Mouse (Mus musculus) hindbrain, embryonic 11.5 days (tissue): Measurements from ENCODE around the gene Yap1. TPM values are rescaled to one million over a fixed set of nuclear protein-coding genes. Genes with fewer than 3 reads are reported as not detected.

Source experiments
- ATAC-seq: fragments of 200-750 bp; cut with Nextera tagmentation; 2 replicates; pipeline ENCODE4 v1.8.0; 2017; ENCODE audit warnings: mild to moderate bottlenecking, moderate TSS enrichment, moderate library complexity; ENCODE audit not compliant: low FRiP score
- DNase-seq: peaks from one replicate; pipeline ENCODE4 v3.0.0-alpha.2; 2015; ENCODE audit warnings: low spot score
- H3K27ac ChIP-seq: fragments of 300-500 bp; sonication (generic); 2 replicates; pipeline ENCODE4 v1.5.1; 2014; ENCODE audit warnings: mild to moderate bottlenecking, low read depth, low read length
- H3K27me3 ChIP-seq: fragments of 300-500 bp; sonication (generic); 2 replicates; pipeline ENCODE4 v1.6.1; 2014; ENCODE audit warnings: mild to moderate bottlenecking, low read length, moderate library complexity, mixed read lengths; ENCODE audit not compliant: control insufficient read depth, insufficient read depth
- H3K36me3 ChIP-seq: fragments of 300-500 bp; sonication (generic); 2 replicates; pipeline ENCODE4 v1.6.1; 2014; ENCODE audit warnings: mild to moderate bottlenecking, low read length, moderate library complexity, mixed read lengths; ENCODE audit not compliant: control insufficient read depth, insufficient read depth
- H3K4me1 ChIP-seq: fragments of 300-500 bp; sonication (generic); replicated peaks from 2 replicates; pipeline ENCODE4 v1.6.1; 2014; ENCODE audit warnings: low read length, mixed read lengths; ENCODE audit not compliant: control insufficient read depth, insufficient read depth
- H3K4me2 ChIP-seq: fragments of 300-500 bp; sonication (generic); replicated peaks from 2 replicates; pipeline ENCODE4 v1.6.1; 2014; ENCODE audit warnings: mild to moderate bottlenecking, low read depth, low read length
- H3K4me3 ChIP-seq: fragments of 300-500 bp; sonication (generic); 2 replicates; pipeline ENCODE4 v1.5.1; 2014; ENCODE audit warnings: low read depth, low read length
- H3K9ac ChIP-seq: fragments of 300-500 bp; sonication (generic); 2 replicates; pipeline ENCODE4 v1.6.1; 2014; ENCODE audit warnings: low read depth, low read length
- H3K9me3 ChIP-seq: fragments of 300-500 bp; sonication (generic); 2 replicates; pipeline ENCODE4 v1.6.1; 2016; ENCODE audit warnings: low read length; ENCODE audit not compliant: control insufficient read depth
- WGBS: fragments of 180-500 bp; shearing (Covaris S2); extraction: QIAGEN DNeasy Blood & Tissue Kit; methylation state at CpG from one replicate; pipeline ENCODE4 v1.1.7; 2014; 5-methylcytosine and 5-hydroxymethylcytosine counted together
- polyA plus RNA-seq: library from polyadenylated mRNA; unstranded; fragments of >200 nt; fragmentation: Nextera tagmentation; extraction: Ambion mirVana; gene quantifications from 2 replicates; pipeline ENCODE4 v1.2.1, GENCODE M21; 2014

The Yap1 gene
- 26.2 and 28.5 TPM in 2 replicates for polyA plus RNA-seq

DNA sequence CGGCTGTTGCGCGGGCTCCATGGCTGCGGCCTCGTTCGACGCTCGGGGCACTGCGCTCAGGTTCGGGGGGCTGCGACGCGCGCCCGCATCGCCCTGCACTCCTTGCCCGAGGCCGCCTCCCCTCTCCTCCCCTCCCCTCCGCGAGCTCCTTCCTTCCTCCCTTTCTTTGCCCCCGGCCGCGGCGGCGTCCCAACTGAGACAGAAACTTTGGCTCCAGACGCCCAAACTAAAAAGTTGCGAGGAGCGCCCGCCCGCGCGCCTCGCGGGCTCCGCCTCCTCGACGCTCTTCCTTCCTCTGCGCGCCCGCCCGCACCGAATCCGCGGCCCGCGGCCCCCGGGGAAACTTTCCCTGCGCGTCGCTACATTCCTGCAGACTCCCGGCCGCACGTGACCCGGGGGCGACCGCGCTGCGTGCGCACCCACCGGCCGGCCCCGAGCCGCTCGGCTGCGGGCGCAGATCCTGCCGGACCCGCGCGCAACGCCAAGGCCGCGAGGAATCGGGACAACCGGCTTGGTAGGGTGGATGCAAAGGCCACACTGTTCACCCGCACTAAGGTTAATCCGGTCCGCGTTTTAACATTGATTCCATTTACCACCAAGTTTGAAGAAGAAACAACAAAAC lies at the start of gene Yap1:
Gene Yap1, minus strand, starts transcription at position 227 of the 622 bp plus-strand sequence.
- H3K27me3 ChIP-seq, result no peaks in the 10 kb centered on the region
- no peaks in the 10 kb centered on the region for H3K36me3 ChIP-seq
- H3K9me3 ChIP-seq, result no peaks in the 10 kb centered on the region
- peak within 1 kb of the TSS; percentile 81 for H3K4me3 ChIP-seq
- WGBS, result under 1% methylated on average over 48 of the region's 79 CpGs
- H3K27ac ChIP-seq, result peak within 1 kb of the TSS; percentile 91
- DNase-seq, result peak; percentile 92
- no peaks in the 10 kb centered on the region for H3K4me1 ChIP-seq
- ATAC-seq, result peak; percentile 82
- peak within 1 kb of the TSS; percentile 76 for H3K4me2 ChIP-seq
- H3K9ac ChIP-seq, result peak within 1 kb of the TSS; percentile 88

DNA sequence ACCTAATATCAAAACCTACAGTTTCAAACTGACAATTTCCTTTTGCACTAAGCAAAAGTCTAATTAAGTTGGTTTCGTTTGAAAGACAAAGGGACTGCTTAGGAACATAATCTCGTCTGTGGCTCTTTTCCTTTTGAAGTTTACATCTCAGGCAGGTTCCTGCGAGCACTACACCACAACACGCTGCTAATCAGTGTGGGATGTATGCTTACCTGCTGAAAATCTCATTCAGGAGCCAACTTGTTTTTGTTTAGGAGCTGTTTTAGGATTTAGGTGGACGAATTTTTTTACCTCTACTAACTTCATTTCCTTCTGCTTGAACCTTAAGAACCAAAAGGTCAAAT lies 38.6 kb upstream of the Yap1 start:
- Histone ChIP-seq H3K4me1 (no peaks in the 10 kb centered on the region), H3K4me2 (no peak overlapping the region), H3K27ac (no peak overlapping the region), H3K9me3 (no peaks in the 10 kb centered on the region), H3K27me3 (no peaks in the 10 kb centered on the region), H3K9ac (peak overlapping the region; percentile 32; the same call in 1 of the 2 replicates), H3K36me3 (no peaks in the 10 kb centered on the region), H3K4me3 (no peak overlapping the region)
- peak; percentile 62 for ATAC-seq
- WGBS, result 26% methylated on average over 5 of the region's 5 CpGs
- DNase-seq, result no peak

DNA sequence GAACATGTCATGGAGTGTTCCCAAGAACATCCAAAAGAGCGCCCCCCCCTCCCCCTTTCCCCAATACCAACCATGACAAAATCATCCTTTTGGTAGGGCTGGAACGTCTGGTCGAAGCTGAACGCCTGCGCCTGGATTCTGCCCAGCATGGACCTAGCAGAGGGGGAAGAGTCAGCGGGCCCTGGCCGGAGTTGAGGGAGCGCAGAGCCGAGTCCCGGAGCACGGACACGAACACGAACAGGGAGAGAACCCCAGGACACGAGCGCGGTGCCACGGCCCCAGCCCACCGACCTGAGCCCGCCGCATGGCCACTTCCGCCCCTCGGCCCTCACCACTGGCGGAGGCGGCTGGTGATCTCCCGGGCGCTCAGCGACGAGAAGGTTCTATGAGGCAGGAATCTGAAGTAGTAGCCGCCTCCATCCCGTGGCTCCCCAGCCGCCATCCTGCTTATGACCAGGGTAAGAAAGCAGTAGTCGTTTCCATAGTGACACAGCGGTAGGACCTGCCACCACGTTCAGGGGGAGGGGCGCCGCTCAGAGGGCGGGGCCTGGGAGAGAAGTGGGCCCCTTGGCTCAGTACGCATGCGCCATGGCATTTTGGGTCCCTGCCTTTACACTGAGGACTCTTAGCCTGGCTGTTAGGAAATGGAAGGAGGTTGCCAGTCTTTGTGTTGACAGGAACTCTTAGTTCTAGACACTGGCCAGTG lies 38.1 kb upstream of the Yap1 start, which contains the start of gene Cfap300:
Gene Cfap300, minus strand, starts transcription at position 486 of the 706 bp plus-strand sequence.
- Histone ChIP-seq H3K4me1 (no peaks in the 10 kb centered on the region), H3K9me3 (no peaks in the 10 kb centered on the region), H3K4me2 (peak within 1 kb of the TSS; percentile 60), H3K9ac (peak within 1 kb of the TSS; percentile 67), H3K4me3 (peak within 1 kb of the TSS; percentile 55), H3K27me3 (no peaks in the 10 kb centered on the region), H3K36me3 (no peaks in the 10 kb centered on the region), H3K27ac (peak within 1 kb of the TSS; percentile 64)
- peak; percentile 99 for DNase-seq
- ATAC-seq, result peak; percentile 98
- WGBS, result under 1% methylated on average over 39 of the region's 39 CpGs

DNA sequence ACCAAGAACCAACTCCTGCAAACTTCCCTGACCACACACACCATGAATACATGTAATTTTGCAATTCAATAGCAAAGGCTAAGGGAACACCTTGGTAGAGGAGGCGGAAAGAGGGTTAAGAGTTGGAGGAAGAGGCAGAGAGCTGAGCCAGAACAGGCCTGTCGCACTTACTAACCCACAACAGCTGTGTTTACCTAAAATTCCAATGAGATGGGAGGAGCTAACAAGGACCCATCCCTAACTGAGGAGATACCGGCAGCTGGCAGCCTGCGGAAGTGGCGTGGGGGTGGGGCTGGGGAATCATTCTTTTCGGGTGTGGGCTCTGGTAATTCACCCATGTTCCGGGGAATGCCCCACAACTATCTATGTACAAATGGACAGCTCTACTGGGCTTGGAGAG lies 31.1 kb upstream of the Yap1 start:
- no peak overlapping the region for H3K9ac ChIP-seq
- 25% methylated on average over 7 of the region's 7 CpGs for WGBS
- H3K27ac ChIP-seq, result no peak overlapping the region
- no peaks in the 10 kb centered on the region for H3K27me3 ChIP-seq
- no peaks in the 10 kb centered on the region for H3K9me3 ChIP-seq
- no peak for DNase-seq
- no peaks in the 10 kb centered on the region for H3K36me3 ChIP-seq
- ATAC-seq, result no peak
- H3K4me3 ChIP-seq, result no peak overlapping the region
- H3K4me1 ChIP-seq, result no peaks in the 10 kb centered on the region
- no peak overlapping the region for H3K4me2 ChIP-seq

DNA sequence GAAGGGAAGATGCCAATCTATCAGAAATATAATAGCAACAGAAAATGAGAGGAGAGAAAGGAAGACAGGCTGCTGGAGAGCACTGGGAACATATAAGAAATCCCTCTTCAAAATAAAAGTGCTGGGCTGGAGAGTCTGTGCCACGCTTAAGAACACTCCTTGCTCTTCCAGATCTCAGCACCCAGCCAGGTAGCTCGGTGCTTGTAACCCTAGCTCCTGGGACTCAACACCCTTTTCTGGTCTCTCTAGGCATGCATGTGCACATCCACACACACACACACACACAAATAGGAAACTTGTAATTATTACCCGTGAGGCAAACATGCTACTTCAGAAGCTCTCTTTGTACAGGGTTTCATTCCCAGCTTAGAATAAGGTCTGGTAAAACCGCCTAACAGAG lies 30.7 kb upstream of the Yap1 start:
- no peak for ATAC-seq
- DNase-seq, result no peak
- Histone ChIP-seq H3K27me3 (no peaks in the 10 kb centered on the region), H3K27ac (no peak overlapping the region), H3K4me2 (no peak overlapping the region), H3K36me3 (no peaks in the 10 kb centered on the region), H3K9me3 (no peaks in the 10 kb centered on the region), H3K9ac (no peak overlapping the region), H3K4me3 (no peak overlapping the region), H3K4me1 (no peaks in the 10 kb centered on the region)
- 53% methylated on average over 4 of the region's 4 CpGs for WGBS

DNA sequence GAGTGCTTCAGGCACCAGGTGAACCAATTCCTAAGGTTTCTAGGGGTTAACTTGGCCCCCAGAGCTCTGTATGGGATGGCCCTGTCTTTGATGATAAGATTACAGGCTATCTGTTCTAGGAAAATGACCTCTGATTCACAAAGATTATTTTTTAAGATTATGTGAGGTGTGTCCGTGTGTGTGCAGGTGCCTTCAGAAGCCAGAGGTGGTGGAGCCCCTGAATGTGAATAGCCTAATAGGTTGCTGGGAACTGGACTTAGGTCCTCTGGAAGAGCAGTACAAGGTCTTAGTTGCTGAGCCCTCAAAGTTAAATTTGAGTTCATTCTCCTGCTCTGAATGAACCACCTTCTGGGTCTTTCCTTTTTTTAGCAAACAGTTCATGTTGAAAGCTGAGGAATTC lies 29.7 kb upstream of the Yap1 start:
- no peaks in the 10 kb centered on the region for H3K27me3 ChIP-seq

DNA sequence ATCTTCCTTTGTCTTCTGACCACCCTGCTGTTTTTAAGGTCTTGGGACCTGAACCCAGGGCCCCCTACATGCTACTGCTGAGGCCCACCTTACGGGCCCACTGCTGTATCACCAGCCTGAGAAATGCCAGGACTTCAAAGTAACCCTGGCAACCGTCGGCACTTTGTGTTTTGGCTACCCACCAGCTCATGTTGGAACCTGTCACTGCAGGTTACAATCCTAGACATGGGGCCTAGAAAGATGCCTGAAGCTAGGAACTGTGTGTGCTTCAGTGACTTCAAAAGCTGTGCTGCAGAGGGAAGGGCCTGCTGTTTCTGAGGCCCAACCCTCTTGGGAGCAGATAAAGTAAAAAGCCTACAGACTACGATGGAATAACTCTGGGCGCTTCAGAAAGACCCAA lies 28.5 kb upstream of the Yap1 start:
- Histone ChIP-seq H3K4me1 (no peaks in the 10 kb centered on the region), H3K36me3 (no peaks in the 10 kb centered on the region), H3K9me3 (no peaks in the 10 kb centered on the region), H3K4me2 (no peak overlapping the region), H3K27ac (no peak overlapping the region), H3K27me3 (no peaks in the 10 kb centered on the region), H3K9ac (no peak overlapping the region), H3K4me3 (no peak overlapping the region)
- DNase-seq (no peak), ATAC-seq (no peak)
- WGBS, result 84% methylated on average over 5 of the region's 5 CpGs

More for the DNA sequence above, 29.7 kb upstream of the Yap1 start:
- Histone ChIP-seq H3K4me1 (no peaks in the 10 kb centered on the region), H3K4me3 (no peak overlapping the region), H3K36me3 (no peaks in the 10 kb centered on the region), H3K9me3 (no peaks in the 10 kb centered on the region), H3K27ac (no peak overlapping the region), H3K4me2 (no peak overlapping the region), H3K9ac (no peak overlapping the region)
- no peak for DNase-seq
- WGBS, result 83% methylated on average over 1 of the region's 1 CpGs
- ATAC-seq, result no peak

DNA sequence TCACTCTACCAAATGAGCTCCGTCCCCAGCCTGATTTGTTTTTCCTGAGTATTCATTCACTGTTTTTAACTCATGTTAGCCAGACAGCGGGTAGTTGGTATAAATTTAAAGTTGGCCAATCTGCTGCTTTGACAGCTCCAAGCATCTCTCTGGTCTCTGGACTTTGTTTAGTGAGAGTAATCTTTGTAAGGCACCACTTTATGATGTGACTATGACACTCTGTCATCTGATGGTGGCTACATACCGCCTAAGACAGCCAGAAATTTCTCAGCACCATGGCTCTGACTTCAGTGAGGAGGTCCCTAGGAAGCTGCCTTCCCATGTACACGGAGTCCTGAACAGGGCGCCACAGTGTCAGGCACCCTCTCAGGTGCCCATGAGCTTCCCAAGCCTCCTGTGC lies 14.2 kb upstream of the Yap1 start:
- no peak overlapping the region for H3K4me3 ChIP-seq
- DNase-seq, result no peak
- no peak overlapping the region for H3K4me2 ChIP-seq
- ATAC-seq, result no peak
- no peaks in the 10 kb centered on the region for H3K36me3 ChIP-seq
- no peak overlapping the region for H3K9ac ChIP-seq
- no peaks in the 10 kb centered on the region for H3K4me1 ChIP-seq
- no peaks in the 10 kb centered on the region for H3K27me3 ChIP-seq
- H3K27ac ChIP-seq, result no peak overlapping the region
- WGBS, result 93% methylated on average over 5 of the region's 5 CpGs
- no peaks in the 10 kb centered on the region for H3K9me3 ChIP-seq
